Mouse (Mus musculus) stomach, embryonic 16.5 days (tissue): ENCODE data around the gene Rsph3a. TPM values are rescaled to one million over a fixed set of nuclear protein-coding genes. Genes with fewer than 3 reads are reported as not detected.
"Not testable (repeated sequence)": the region's sequence is repeated elsewhere in the genome, so short reads cannot be mapped to it uniquely, and the experiment has no call there.

Experiments
- ATAC-seq: fragments of 200-750 bp; cut with Nextera tagmentation; 2 replicates; pipeline ENCODE4 v1.8.0; 2017; ENCODE audit warnings: moderate number of reproducible peaks, moderate TSS enrichment; ENCODE audit not compliant: insufficient read depth, low FRiP score
- H3K27ac ChIP-seq: fragments of 300-500 bp; sonication (generic); 2 replicates; pipeline ENCODE4 v1.5.1; 2014; ENCODE audit warnings: low read length
- H3K27me3 ChIP-seq: fragments of 300-500 bp; sonication (generic); 2 replicates; pipeline ENCODE4 v1.6.1; 2014; ENCODE audit warnings: low read length, control low read depth, mixed read lengths; ENCODE audit not compliant: control insufficient read depth, insufficient read depth
- H3K36me3 ChIP-seq: fragments of 300-500 bp; sonication (generic); 2 replicates; pipeline ENCODE4 v1.6.1; 2014; ENCODE audit warnings: low read length; ENCODE audit not compliant: control insufficient read depth, insufficient read depth
- H3K4me1 ChIP-seq: fragments of 300-500 bp; sonication (generic); 2 replicates; pipeline ENCODE4 v1.6.1; 2014; ENCODE audit warnings: low read length, control low read depth, mixed read lengths; ENCODE audit not compliant: control insufficient read depth, insufficient read depth
- H3K4me2 ChIP-seq: fragments of 300-500 bp; sonication (generic); 2 replicates; pipeline ENCODE4 v1.6.1; 2014; ENCODE audit warnings: low read depth, low read length, mixed read lengths
- H3K4me3 ChIP-seq: fragments of 300-500 bp; sonication (generic); replicated peaks from 2 replicates; pipeline ENCODE4 v1.5.1; 2014; ENCODE audit warnings: mild to moderate bottlenecking, low read length
- H3K9ac ChIP-seq: fragments of 300-500 bp; sonication (generic); 2 replicates; pipeline ENCODE4 v1.6.1; 2014; ENCODE audit warnings: low read length
- H3K9me3 ChIP-seq: fragments of 300-500 bp; sonication (generic); replicated peaks from 2 replicates; pipeline ENCODE4 v1.6.1; 2016; ENCODE audit warnings: low read length, control low read depth; ENCODE audit not compliant: control insufficient read depth
- WGBS: fragments of 180-500 bp; shearing (Covaris S2); extraction: QIAGEN DNeasy Blood & Tissue Kit; methylation state at CpG from one replicate; pipeline ENCODE4 v1.1.7; 2014; 5-methylcytosine and 5-hydroxymethylcytosine counted together
- polyA plus RNA-seq: library from polyadenylated mRNA; unstranded; fragments of >200 nt; fragmentation: Nextera tagmentation; extraction: Ambion mirVana; gene quantifications from 2 replicates; pipeline ENCODE4 v1.2.1, GENCODE M21; 2015

Rsph3a gene
- polyA plus RNA-seq, 1 experiment from 2014 or later = 59.4 TPM

- H3K9ac ChIP-seq, H3K4me3 ChIP-seq, H3K27ac ChIP-seq, H3K9me3 ChIP-seq, H3K4me2 ChIP-seq, H3K27me3 ChIP-seq, ATAC-seq, H3K4me1 ChIP-seq, H3K36me3 ChIP-seq: not testable (repeated sequence)
- WGBS = 85% methylated on average over 1 of the region's 6 CpGs
Observed at GRCm38 (mm10) chr17:8006771-8007170, 61.4 kb downstream of the Rsph3a start.

- H3K36me3 ChIP-seq, H3K9ac ChIP-seq, H3K4me3 ChIP-seq, H3K4me2 ChIP-seq, H3K4me1 ChIP-seq, H3K9me3 ChIP-seq, ATAC-seq, H3K27ac ChIP-seq, H3K27me3 ChIP-seq: not testable (repeated sequence)
- WGBS = 87% methylated on average over 5 of the region's 7 CpGs
Observed at GRCm38 (mm10) chr17:8009565-8009964, 64.2 kb downstream of the Rsph3a start.

- 89% methylated on average over 3 of the region's 4 CpGs for WGBS
- ATAC-seq, H3K9me3 ChIP-seq: not testable (repeated sequence)
Observed at GRCm38 (mm10) chr17:8013974-8014373, 68.6 kb downstream of the Rsph3a start.

GRCm38 (mm10) chr17:8022675-8023074, 77.3 kb downstream of the Rsph3a start:
- H3K27ac ChIP-seq, H3K9ac ChIP-seq, H3K36me3 ChIP-seq, H3K4me2 ChIP-seq, H3K27me3 ChIP-seq, H3K4me3 ChIP-seq, H3K4me1 ChIP-seq, H3K9me3 ChIP-seq: not testable (repeated sequence)
- no CpG with 5 or more reads among the region's 6 CpGs for WGBS
- ATAC-seq = peak; percentile 37; the same call in 1 of the 2 replicates

More at GRCm38 (mm10) chr17:8013974-8014373, 68.6 kb downstream of the Rsph3a start:
- H3K4me3 ChIP-seq, H3K27ac ChIP-seq, H3K4me2 ChIP-seq, H3K36me3 ChIP-seq, H3K4me1 ChIP-seq, H3K9ac ChIP-seq, H3K27me3 ChIP-seq: not testable (repeated sequence)

- not testable (repeated sequence) for H3K4me1 ChIP-seq, H3K27ac ChIP-seq, H3K4me2 ChIP-seq, H3K9me3 ChIP-seq, H3K27me3 ChIP-seq, ATAC-seq, H3K9ac ChIP-seq, H3K4me3 ChIP-seq, H3K36me3 ChIP-seq
- WGBS = no CpG with 5 or more reads among the region's 12 CpGs
Observed at GRCm38 (mm10) chr17:8027475-8028168, 82.2 kb downstream of the Rsph3a start.

Other genes starting within 250 kb of the Rsph3a start
- gene Fndc1, start 118.3 kb upstream of the Rsph3a start, polyA plus RNA-seq = 42.3 and 47.6 TPM in 2 replicates
- 1.00 and 1.6 TPM in 2 replicates for gene Tagap, start 19.6 kb upstream of the Rsph3a start, polyA plus RNA-seq
- gene Gm49673, start 202.2 kb downstream of the Rsph3a start, polyA plus RNA-seq = 0.09 TPM in 1 of 2 replicates, not detected in the other
- 29.6 and 33.3 TPM in 2 replicates for gene Rnaset2a, start 202.5 kb downstream of the Rsph3a start, polyA plus RNA-seq
- gene Fgfr1op, start 219.9 kb downstream of the Rsph3a start, polyA plus RNA-seq = 32.8 and 33.7 TPM in 2 replicates